Mouse (Mus musculus): ENCODE results near the gene Ly6g5c. TPM values are rescaled to one million over a fixed set of nuclear protein-coding genes. Genes with fewer than 3 reads are reported as not detected.

Gene Ly6g5c
- not detected in 2 replicates for polyA plus RNA-seq (2015; fragmentation: Nextera tagmentation; extraction: Ambion mirVana)

GRCm38 (mm10) chr17:35108097-35108496, at the start of gene Ly6g5c:
TSS of gene Ly6g5c (plus strand) at chr17:35108279.

GRCm38 (mm10) chr17:35058911-35059892, 48.9 kb upstream of the Ly6g5c start, which contains the start of gene Ddah2:
TSS of gene Ddah2 (plus strand) at chr17:35059035.

GRCm38 (mm10) chr17:35064951-35065947, 42.8 kb upstream of the Ly6g5c start, which contains the start of gene Ly6g6c:
TSS of gene Ly6g6c (plus strand) at chr17:35065388.

GRCm38 (mm10) chr17:35066084-35066483, 42.0 kb upstream of the Ly6g5c start, which contains the start of gene Mpig6b:
TSS of gene Mpig6b (minus strand) at chr17:35066184.

GRCm38 (mm10) chr17:35076507-35077176, 31.4 kb upstream of the Ly6g5c start, which contains the start of gene Ly6g6e:
TSS of gene Ly6g6e (plus strand) at chr17:35076902.

GRCm38 (mm10) chr17:35077786-35078233, 30.3 kb upstream of the Ly6g5c start, which contains the start of gene Ly6g6d:
TSS of gene Ly6g6d (minus strand) at chr17:35078065.

GRCm38 (mm10) chr17:35085208-35085865, 22.7 kb upstream of the Ly6g5c start, which contains the start of gene Ly6g6f:
TSS of gene Ly6g6f (minus strand) at chr17:35085610.

GRCm38 (mm10) chr17:35088825-35089644, 19.0 kb upstream of the Ly6g5c start, which contains the start of gene Abhd16a:
TSS of gene Abhd16a (plus strand) at chr17:35089263.

GRCm38 (mm10) chr17:35115046-35116019, 7.3 kb downstream of the Ly6g5c start, which contains the start of gene Ly6g5b:
TSS of gene Ly6g5b (minus strand) at chr17:35115428.

GRCm38 (mm10) chr17:35121143-35121799, 13.2 kb downstream of the Ly6g5c start, which contains the start of gene Gpank1:
TSS of gene Gpank1 (plus strand) at chr17:35121455.

GRCm38 (mm10) chr17:35121871-35122303, 13.8 kb downstream of the Ly6g5c start, which contains the start of gene Csnk2b:
TSS of gene Csnk2b (minus strand) at chr17:35122053.

GRCm38 (mm10) chr17:35126206-35126611, 18.1 kb downstream of the Ly6g5c start, which contains the start of gene D17H6S53E:
TSS of gene D17H6S53E (plus strand) at chr17:35126373.

GRCm38 (mm10) chr17:35131500-35132173, 23.6 kb downstream of the Ly6g5c start, which contains the start of gene Apom:
TSS of gene Apom (minus strand) at chr17:35132050.

GRCm38 (mm10) chr17:35134801-35135590, 26.9 kb downstream of the Ly6g5c start, which contains the start of gene Bag6:
TSS of gene Bag6 (plus strand) at chr17:35135178.

Data from neural tube, postnatal 0 days (tissue).